Comparison of ENCODE assay signal across 21 mouse cellular contexts in the genomic region with DNA sequence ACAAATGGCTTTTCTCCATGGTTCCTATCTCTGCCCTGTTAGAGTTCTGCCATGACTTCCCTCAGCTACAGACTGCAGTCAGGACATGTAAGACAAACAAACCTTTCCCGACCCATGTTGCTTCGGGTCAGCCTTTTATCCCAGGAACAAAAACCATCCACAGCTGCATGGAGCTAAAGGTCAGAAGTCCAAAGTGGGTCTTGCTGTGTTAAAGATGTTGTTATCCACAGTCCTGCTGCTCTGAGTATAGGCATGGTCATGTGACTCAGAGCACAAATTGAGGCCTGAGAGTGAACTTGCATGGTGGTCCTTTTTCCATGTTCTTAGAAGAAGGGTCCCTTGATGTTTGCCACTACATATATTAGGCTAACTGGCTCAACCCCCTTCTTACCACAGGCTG.
DNase-seq lines count a peak whose midpoint lies in the region; ATAC-seq and TF ChIP-seq lines count a peak whose summit lies in the region.
"Had no signal": no experiment of that assay in that cellular context is flagged by ENCODE, and none has a peak within 500 bp of the region (broad histone marks: within the 10 kb centered on the region; RNA-seq: fewer than 3 reads in every experiment).

No protein-coding gene starts in this region.

- H3K9ac ChIP-seq in midbrain, postnatal 0 days (replicated peaks; ENCODE audit: low read length, poor library complexity, severe bottlenecking), result no peak overlapping the region
- H3K9ac ChIP-seq: embryonic facial prominence, embryonic 13.5 days; forebrain, embryonic 12.5 days; heart, embryonic 12.5 days; hindbrain, embryonic 12.5 days; intestine, embryonic 15.5 days had no signal

- H3K27me3 ChIP-seq in midbrain, embryonic 10.5 days (ENCODE audit: low read depth, poor library complexity, severe bottlenecking), result peaks cover 49% of the 10 kb centered on the region
- H3K27me3 ChIP-seq in midbrain, postnatal 0 days (ENCODE audit: insufficient read depth, low read length), result no peaks in the 10 kb centered on the region
- H3K27me3 ChIP-seq: forebrain, embryonic 12.5 days; heart, embryonic 12.5 days; intestine, embryonic 15.5 days had no signal

- peak; percentile 74 for DNase-seq in heart, adult 11 months
- no peak for DNase-seq in heart, adult 18-20 months
- peak; percentile 19 for DNase-seq in midbrain, embryonic 10.5 days (ENCODE audit: low spot score)
- no peak for DNase-seq in midbrain, postnatal 0 days (ENCODE audit: low spot score)
- peak; percentile 25 for DNase-seq in embryo, embryonic 9.5 days (ENCODE audit: extremely low spot score)
- DNase-seq in thymus, postnatal 4 days, result no peak
- no peak for DNase-seq in adrenal gland, adult (ENCODE audit: inconsistent age in 2 of 2, low spot score in 1 of 2)
- DNase-seq: adrenal gland, postnatal 14 days; B cell, adult 2 months; cerebellum, adult 18-20 months; cerebellum, adult 9-11 months; cerebellum, postnatal 36 days; gastrocnemius, postnatal 10 days had no signal

- H3K27ac ChIP-seq in midbrain, embryonic 10.5 days (replicated peaks), result no peak overlapping the region
- no peak overlapping the region for H3K27ac ChIP-seq in midbrain, postnatal 0 days (ENCODE audit: low read depth, low read length)
- H3K27ac ChIP-seq: embryonic facial prominence, embryonic 13.5 days; forebrain, embryonic 12.5 days; hindbrain, embryonic 12.5 days; intestine, embryonic 15.5 days had no signal

- no peak overlapping the region for H3K4me3 ChIP-seq in midbrain, embryonic 10.5 days
- H3K4me3 ChIP-seq in midbrain, postnatal 0 days (ENCODE audit: low read depth, low read length), result no peak overlapping the region
- H3K4me3 ChIP-seq: embryonic facial prominence, embryonic 13.5 days; forebrain, embryonic 12.5 days; heart, embryonic 12.5 days; hindbrain, embryonic 12.5 days; intestine, embryonic 15.5 days had no signal

- no peaks in the 10 kb centered on the region for H3K9me3 ChIP-seq in midbrain, embryonic 10.5 days (replicated peaks)
- H3K9me3 ChIP-seq in midbrain, postnatal 0 days (ENCODE audit: low read length), result no peaks in the 10 kb centered on the region
- H3K9me3 ChIP-seq: embryonic facial prominence, embryonic 13.5 days; forebrain, embryonic 12.5 days; heart, embryonic 12.5 days; hindbrain, embryonic 12.5 days; intestine, embryonic 15.5 days had no signal

- no peak for ATAC-seq in midbrain, postnatal 0 days (ENCODE audit: low FRiP score)
- ATAC-seq: CD4-positive, CD25-positive, alpha-beta regulatory T cell, adult 4 months; forebrain, embryonic 16.5 days; intestine, embryonic 15.5 days had no signal

- WGBS in midbrain, embryonic 10.5 days, result 34% methylated on average over 2 of the region's 2 CpGs
- WGBS in midbrain, postnatal 0 days, result 61% methylated on average over 2 of the region's 2 CpGs

- peaks cover 30% of the 10 kb centered on the region for H3K4me1 ChIP-seq in midbrain, embryonic 10.5 days
- H3K4me1 ChIP-seq in midbrain, postnatal 0 days (ENCODE audit: insufficient read depth, low read length), result no peaks in the 10 kb centered on the region
- H3K4me1 ChIP-seq: heart, embryonic 12.5 days; hindbrain, embryonic 12.5 days; intestine, embryonic 15.5 days had no signal

- no peak overlapping the region for H3K4me2 ChIP-seq in midbrain, postnatal 0 days (ENCODE audit: low read depth, low read length, poor library complexity, severe bottlenecking)
- H3K4me2 ChIP-seq: embryonic facial prominence, embryonic 13.5 days; forebrain, embryonic 12.5 days; heart, embryonic 12.5 days; hindbrain, embryonic 12.5 days; intestine, embryonic 15.5 days had no signal

- H3K36me3 ChIP-seq in midbrain, embryonic 10.5 days, result no peaks in the 10 kb centered on the region
- no peaks in the 10 kb centered on the region for H3K36me3 ChIP-seq in midbrain, postnatal 0 days (ENCODE audit: insufficient read depth, low read length)
- H3K36me3 ChIP-seq: embryonic facial prominence, embryonic 13.5 days; forebrain, embryonic 12.5 days; G1E; heart, embryonic 12.5 days; hindbrain, embryonic 12.5 days; intestine, embryonic 15.5 days had no signal

- TF ChIP-seq CTCF in midbrain, postnatal 0 days (IDR thresholded peaks at IDR 0.05), result no peak

Comparison
In these comparisons a context has a peak if more than half of its experiments do, and no peak if none do; other contexts are left out.
1. DNase-seq: peak in heart, adult 11 months (single experiment), midbrain, embryonic 10.5 days (single experiment) and embryo, embryonic 9.5 days (single experiment); none in heart, adult 18-20 months (0 of 2), midbrain, postnatal 0 days (single experiment), thymus, postnatal 4 days (single experiment) and adrenal gland, adult (0 of 2).